Mouse (Mus musculus): ENCODE results near the gene Unc79.

Unc79 gene

GRCm38 (mm10) chr12:103128914-103129313 lies 180.3 kb downstream of the Unc79 start:
- DNase-seq (ENCODE audit: low spot score), result no peak

- DNase-seq (ENCODE audit: low spot score), result no peak
Measured at GRCm38 (mm10) chr12:103129395-103130248, 181.0 kb downstream of the Unc79 start.

- no peak for DNase-seq (ENCODE audit: low spot score)
Measured at GRCm38 (mm10) chr12:103131419-103131818, 182.8 kb downstream of the Unc79 start.

GRCm38 (mm10) chr12:103142550-103143010 lies 193.9 kb downstream of the Unc79 start:
- no peak for DNase-seq (ENCODE audit: low spot score)

GRCm38 (mm10) chr12:103143798-103144565 lies 195.3 kb downstream of the Unc79 start:
- no peak for DNase-seq (ENCODE audit: low spot score)

GRCm38 (mm10) chr12:103150247-103150646 lies 201.6 kb downstream of the Unc79 start:
- no peak for DNase-seq (ENCODE audit: low spot score)

GRCm38 (mm10) chr12:103154927-103155326 lies 206.3 kb downstream of the Unc79 start:
- no peak for DNase-seq (ENCODE audit: low spot score)

- DNase-seq (ENCODE audit: low spot score), result no peak
Measured at GRCm38 (mm10) chr12:103155406-103155805, 206.7 kb downstream of the Unc79 start.

- no peak for DNase-seq (ENCODE audit: low spot score)
Measured at GRCm38 (mm10) chr12:103157129-103157910, 208.7 kb downstream of the Unc79 start.

- no peak for DNase-seq (ENCODE audit: low spot score)
Measured at GRCm38 (mm10) chr12:103159016-103159415, 210.4 kb downstream of the Unc79 start.

GRCm38 (mm10) chr12:103160721-103161120 lies 212.1 kb downstream of the Unc79 start:
- no peak for DNase-seq (ENCODE audit: low spot score)

- no peak for DNase-seq (ENCODE audit: low spot score)
Measured at GRCm38 (mm10) chr12:103163596-103163995, 214.9 kb downstream of the Unc79 start.

- no peak for DNase-seq (ENCODE audit: low spot score)
Measured at GRCm38 (mm10) chr12:103164101-103165030, 215.7 kb downstream of the Unc79 start.

GRCm38 (mm10) chr12:103168892-103169291 lies 220.2 kb downstream of the Unc79 start:
- no peak for DNase-seq (ENCODE audit: low spot score)

- no peak for DNase-seq (ENCODE audit: low spot score)
Measured at GRCm38 (mm10) chr12:103183057-103183456, 234.4 kb downstream of the Unc79 start.

GRCm38 (mm10) chr12:103187020-103187419 lies 238.4 kb downstream of the Unc79 start:
- DNase-seq (ENCODE audit: low spot score), result no peak

- DNase-seq (ENCODE audit: low spot score), result no peak
Measured at GRCm38 (mm10) chr12:103188223-103188622, 239.6 kb downstream of the Unc79 start.

GRCm38 (mm10) chr12:103189771-103190170 lies 241.1 kb downstream of the Unc79 start:
- no peak for DNase-seq (ENCODE audit: low spot score)

GRCm38 (mm10) chr12:103192996-103193395 lies 244.3 kb downstream of the Unc79 start:
- DNase-seq (ENCODE audit: low spot score), result no peak

- no peak for DNase-seq (ENCODE audit: low spot score)
Measured at GRCm38 (mm10) chr12:103202592-103203544, 254.2 kb downstream of the Unc79 start.

Measured in urinary bladder, postnatal 10 days (tissue).